Mouse (Mus musculus) left cerebral cortex, postnatal 36 days (tissue): ENCODE results near the gene Ifna5. TPM values are rescaled to one million over a fixed set of nuclear protein-coding genes. Genes with fewer than 3 reads are reported as not detected.

ENCODE experiments used
- DNase-seq, 2 experiments: peaks; one replicate each; pipeline ENCODE4 v3.0.0; 2021 to 2022; ENCODE audit warnings: low spot score in 2 of 2, mixed read lengths in 1 of 2
- intact Hi-C: fragments of 180-260 bp; cut with DNase I; formaldehyde crosslinking; loops from one replicate; pipeline ENCODE4 v1.15.1; 2025
- total RNA-seq, 2 experiments: library from RNA; stranded (reverse); gene quantifications; 2 replicates each; pipeline ENCODE4 v1.2.3; 2021

Gene Ifna5
- total RNA-seq, 2 experiments from 2014 or later, result not detected

DNA sequence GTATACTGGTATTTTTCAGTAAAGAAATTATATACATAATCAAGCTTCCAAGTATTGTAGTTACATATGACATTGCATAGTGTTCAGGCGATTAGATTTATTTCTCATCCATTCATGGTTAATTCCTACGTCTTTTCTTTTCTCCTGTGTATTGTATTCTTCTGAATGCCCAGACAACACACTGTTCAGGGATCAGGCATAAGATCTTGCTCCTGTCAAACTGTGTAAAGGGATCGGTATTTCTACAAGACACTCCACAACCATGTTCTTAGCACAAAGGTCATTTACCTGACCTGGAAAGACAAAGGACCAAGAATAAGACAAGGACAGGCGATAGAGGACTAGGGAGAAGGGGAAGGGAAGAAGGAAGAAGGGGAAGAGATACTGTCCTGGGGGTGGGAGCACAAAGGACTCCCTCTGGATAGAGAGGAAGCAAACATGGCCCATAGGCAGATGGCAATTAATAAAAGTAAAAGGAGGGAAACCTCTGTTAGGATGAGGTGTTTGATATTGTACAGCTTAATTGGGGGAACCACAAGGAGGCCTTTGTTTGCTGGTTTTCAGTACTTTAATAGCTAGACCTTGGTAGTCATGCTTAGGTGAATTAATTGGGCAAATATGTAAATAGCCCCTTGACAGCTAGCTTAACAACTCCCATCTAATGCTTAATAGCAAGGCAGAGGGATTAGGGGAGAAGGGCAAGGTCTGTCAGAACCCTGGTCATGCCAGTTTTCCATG, 15.9 kb downstream of the Ifna5 start:
- intact Hi-C loops, result no loop called here
- DNase-seq, result no peak

DNA sequence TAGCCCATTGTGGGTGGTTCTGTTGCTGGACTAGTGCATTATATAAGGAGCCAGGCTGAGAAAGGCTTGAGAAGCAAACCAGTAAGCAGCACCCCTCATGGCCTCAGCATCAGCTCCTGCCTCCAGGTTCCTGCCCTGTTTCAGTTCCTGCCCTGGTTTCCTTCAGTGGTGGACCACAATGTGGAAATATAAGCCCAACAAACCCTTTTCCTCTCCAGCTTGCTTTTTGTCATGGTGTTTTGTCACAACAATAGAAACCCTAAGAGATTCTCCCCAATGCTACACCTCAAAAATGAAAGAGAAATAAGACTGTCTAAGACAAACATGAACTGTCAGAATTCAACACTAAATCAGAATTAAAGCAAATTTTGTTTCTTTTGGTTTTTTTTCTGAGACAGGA, 23.9 kb downstream of the Ifna5 start:
- DNase-seq, result no peak
- intact Hi-C loops, result no loop called here

DNA sequence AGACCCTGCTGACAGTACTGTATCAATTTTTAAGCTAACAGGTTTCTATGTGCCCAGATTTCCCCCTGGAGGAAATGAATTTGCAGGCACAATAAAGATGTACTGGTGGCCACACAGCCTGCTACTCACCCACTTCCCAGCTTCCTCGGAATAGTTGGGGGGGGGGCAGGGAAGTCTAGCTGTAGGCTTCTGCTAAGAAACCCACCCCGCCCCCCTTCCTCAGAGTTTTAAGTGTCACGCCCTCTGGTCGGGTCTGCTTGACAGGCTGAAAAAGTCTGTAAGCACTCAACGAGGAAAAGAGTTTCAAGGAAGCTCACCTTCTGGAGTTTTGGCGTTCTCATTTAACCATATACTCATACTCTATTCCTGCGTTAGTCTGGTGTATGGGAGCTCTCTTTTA, 28.0 kb downstream of the Ifna5 start:
- intact Hi-C loops, result no loop called here
- no peak for DNase-seq

DNA sequence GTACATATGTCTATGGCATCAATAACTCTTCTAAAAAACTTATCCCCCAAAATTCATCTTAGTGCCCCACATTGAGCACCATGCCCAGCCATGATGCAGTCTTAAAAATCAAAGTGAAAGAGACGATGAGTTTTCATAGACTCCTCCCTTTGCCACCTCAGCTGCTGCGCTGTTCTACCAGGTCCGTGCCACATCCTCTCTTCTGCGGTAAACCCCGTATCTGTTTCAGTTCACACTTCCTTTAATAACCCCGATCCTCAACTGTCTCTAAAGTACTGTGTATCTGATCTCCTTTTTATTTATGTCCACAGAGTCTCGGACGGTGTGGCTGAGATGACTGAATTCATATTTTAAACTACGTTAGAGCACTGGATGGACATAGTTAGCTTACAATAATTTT, 29.3 kb downstream of the Ifna5 start:
- DNase-seq, result no peak
- intact Hi-C loops, result no loop called here

DNA sequence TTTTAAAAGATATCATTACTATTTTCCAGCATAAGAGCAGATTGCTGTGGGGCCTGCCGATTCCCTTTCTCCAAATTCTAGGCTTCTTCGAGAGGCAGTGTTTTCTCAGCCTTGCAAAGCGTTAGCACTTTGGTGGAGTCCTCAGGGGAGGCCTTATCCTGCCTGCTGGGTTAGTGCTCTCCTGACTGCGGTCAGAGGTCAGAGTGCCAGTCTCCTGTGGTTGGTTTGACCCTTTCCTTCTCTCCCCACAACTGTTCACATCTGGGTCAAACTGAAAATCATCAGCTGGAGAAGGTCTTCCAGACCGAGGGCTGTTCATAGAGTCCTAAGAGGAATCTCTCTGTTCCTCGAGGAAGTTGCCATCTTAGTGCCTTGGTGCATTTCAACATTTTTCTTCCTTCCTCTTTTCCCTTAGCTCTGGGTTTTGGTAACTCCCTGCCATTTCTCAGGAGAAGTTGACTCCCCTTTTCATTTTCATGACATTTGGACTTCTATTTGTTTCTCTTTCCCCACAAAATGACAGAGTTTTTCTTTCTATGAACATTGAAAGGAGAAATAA, 29.8 kb downstream of the Ifna5 start:
- intact Hi-C loops, result no loop called here
- no peak for DNase-seq

DNA sequence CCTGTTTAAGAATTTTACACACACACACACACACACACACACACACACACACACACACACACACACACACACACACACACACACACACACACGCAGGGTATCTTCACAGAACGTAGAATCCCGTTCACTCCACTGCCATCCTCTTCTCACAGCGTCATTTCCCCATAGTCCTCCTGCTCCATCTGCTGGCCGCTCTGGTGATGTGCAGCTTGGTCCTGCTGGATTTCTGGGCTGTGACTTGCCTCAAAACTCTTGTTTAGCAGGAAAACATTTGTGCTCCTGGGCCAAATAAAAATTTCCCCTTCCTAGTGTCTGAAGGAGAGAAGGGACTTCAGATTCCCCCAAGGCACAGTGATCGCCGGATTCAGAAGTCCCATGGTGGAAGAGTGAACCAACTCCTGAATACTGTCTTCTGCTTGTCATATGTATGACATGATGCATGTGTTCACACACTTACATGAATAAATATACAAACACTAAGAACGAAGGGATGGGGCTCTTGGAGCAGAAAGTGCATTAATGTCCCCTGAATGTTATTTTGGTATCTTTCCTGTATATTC, 32.1 kb downstream of the Ifna5 start:
- peak; percentile 65 to 69 for DNase-seq
- intact Hi-C loops, result no loop called here

DNA sequence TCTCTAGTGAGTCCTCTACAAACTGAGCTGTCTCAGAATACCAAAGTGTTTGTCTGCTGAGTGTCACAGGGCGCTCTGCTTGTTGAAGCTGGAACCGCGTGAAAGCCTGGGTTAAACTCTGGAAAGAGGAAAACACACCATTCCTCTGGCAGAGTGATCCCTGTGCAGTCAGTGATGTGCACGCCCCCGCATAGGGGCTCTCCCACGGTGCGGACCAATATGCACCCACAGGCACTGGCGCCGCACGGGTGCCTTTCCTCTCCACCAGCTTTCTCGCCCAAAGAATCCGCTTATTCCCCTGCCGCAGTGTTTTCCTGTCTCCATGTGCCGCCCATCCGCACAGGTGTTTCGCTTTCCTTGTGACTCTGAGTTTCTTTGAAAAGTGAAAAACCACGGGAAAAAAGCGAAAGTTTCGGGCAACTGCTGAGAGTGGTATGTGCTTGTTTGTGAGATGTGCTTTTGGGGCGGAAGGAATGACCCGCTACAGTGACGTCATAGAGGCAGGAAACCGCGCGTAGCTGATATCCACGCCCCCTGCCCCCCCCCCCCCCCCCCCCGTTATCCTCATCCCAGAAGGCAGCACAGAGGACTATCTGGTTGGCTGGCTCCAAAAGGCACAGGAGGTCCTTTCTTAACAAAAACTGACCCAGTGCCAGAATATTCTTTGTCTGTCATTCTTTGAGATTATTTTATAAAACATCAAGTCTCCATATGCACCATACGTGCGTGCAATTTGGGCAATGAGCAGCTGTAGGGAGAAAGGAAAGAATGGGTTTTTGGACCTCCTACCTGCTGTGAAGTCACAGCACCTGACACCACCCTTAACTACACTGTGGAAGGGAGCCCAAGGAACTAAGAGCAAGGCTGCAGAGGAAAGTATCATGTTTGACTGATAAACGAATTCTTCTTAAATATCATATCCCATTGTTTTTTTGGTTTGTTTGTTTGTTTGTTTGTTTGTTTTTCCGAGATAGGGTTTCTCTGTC, 32.9 kb downstream of the Ifna5 start:
- DNase-seq, result peak; percentile 14 to 15
- intact Hi-C loops, result no loop called here

DNA sequence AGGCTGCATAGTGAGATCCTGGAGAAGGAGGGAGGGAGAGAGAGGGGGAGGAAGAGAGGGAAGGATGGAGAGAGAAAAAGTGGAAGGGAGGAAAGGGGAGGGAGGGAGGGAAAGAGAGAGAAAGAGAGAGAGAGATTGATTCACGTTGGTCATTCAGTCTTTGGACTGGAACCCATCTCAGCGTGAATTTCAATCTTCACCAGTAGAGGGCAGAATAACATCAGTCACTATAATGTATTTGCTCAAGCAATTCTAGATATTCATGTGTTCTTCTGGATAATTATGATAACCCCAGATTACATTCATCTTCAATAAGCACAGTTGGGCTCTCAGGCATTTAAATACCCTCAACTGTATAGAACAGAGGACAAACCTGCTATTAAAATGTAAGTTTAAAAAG, 37.4 kb downstream of the Ifna5 start:
- intact Hi-C loops, result loop anchor here (1.0 to 10.0 kb wide), 2 partner anchors 257 to 652 kb away; no protein-coding TSS in a partner anchor

DNA sequence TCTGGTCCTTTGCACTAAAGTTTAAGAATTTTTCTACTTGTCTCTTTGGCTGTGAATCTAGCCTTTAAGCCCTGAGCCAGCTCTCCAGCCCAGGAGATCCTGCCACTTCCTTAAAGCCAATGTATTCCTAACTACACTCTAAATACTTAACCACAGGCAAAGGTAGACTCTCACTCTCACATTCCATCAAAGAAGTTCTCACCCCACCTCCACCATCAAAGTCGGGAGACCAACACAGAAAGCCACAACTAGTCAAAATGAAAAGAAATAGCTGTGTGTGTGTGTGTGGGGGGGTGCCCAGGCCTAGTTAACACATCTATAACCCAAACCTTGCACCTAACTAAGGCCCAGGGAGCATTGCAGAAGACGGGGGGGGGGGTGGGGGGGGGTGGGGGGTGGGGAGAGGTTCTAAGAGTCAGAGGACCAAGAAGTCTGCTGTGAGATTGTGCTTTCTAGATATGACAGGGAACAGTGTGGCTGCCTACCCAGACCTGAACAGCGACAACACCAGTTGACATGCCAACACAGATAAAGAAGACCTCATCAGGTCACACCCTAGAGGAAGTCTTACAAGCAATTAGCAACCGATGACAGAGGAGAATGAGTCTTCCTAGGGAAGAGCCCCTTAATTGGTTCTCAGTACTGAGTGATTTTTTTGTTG, 40.2 kb downstream of the Ifna5 start:
- intact Hi-C loops, result loop anchor here (10.0 kb wide), 1 partner anchor 649 kb away; no protein-coding TSS in a partner anchor
- DNase-seq, result no peak

More for the DNA sequence above, 37.4 kb downstream of the Ifna5 start:
- DNase-seq, result no peak

DNA sequence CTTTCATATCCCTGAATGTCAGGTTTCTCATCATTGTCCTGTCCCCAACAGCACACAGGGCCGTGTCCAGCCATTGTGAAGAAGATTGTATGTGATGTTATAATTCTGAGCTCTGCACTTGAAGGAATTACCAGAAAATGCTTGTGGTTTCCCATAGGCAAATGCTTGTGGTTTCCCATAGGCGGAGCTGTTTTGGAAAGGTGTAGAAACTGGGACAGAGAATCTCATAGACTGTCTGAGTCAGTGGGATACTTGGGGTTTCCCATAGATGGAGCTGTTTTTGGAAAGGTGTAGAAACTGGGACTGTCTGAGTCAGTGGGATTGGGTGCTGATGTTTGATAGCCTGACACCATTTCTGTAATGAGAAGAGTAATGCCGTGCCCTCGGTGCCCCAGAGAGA, 41.2 kb downstream of the Ifna5 start:
- DNase-seq, result no peak
- intact Hi-C loops, result loop anchor here (10.0 kb wide), 1 partner anchor 648 kb away; no protein-coding TSS in a partner anchor

DNA sequence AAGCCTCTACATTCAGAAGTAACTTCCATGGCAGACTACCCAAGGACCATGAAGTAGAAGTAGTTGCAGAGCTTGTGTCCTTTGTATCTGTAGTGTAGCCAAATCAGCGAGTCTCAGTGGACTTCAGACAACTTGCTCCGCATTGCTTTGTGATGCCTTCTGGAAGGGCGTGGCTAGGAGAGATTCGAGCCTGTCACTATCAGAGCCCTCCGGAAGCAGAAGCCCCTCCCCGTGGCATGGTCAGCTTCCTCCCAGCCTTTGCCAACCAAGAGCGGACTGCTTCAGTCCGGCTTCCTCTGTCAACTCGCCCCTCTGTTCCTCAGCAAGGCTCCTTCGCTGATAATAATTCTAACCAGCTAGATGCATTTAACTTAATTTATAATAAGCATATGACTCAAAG, 42.9 kb downstream of the Ifna5 start:
- no peak for DNase-seq
- intact Hi-C loops, result loop anchor here (10.0 kb wide), 1 partner anchor 647 kb away; no protein-coding TSS in a partner anchor

DNA sequence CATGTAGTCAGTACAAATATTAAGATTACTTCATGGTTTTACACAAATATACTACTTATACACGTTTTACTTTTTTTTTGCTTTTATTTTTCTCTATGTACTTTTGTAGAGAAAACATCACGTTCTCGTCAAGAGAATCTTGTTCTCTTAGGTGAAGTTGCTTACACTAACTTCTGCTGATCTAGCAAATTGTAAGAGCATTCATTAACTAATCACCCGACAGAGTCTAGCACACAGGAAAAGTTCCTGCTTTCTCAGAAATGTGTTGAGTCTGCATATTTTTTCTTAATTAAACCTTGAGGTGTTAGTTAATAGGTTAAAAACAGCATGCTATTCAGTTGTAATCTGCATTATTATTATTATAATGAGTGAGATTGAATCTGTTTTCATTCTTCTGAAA, 43.4 kb downstream of the Ifna5 start:
- no peak for DNase-seq
- intact Hi-C loops, result loop anchor here (10.0 kb wide), 1 partner anchor 646 kb away; no protein-coding TSS in a partner anchor

DNA sequence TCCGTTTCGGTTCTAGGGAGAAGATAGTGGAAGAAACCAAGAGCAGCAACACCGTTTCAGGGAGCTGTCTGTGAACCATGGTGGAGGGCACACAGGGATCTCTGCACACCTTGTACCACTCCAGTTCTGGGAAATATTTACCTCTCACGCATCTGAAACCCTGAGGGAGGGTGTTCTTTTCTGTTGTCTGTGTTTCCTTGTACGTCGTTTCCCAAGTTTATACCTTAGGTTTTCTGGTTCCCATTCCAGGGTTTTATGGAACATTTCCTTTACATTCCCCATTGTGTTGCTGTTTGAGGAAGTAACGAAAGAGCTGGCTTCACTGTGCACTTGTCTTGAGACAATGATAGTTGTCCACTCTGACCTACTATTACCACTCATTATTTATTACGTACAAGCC, 44.8 kb downstream of the Ifna5 start, which contains the start of gene Ifne:
Gene Ifne, minus strand, starts transcription at position 101 of the 400 bp plus-strand sequence.
- intact Hi-C loops, result no loop called here
- DNase-seq, result no peak

Other genes starting within 250 kb of the Ifna5 start
- gene Ifna9, start 243.1 kb upstream of the Ifna5 start, total RNA-seq, result not detected
- gene Ifna12, start 232.1 kb upstream of the Ifna5 start, total RNA-seq, result not detected
- gene C87499, start 201.1 kb upstream of the Ifna5 start, total RNA-seq, result not detected
- not detected for gene Ifna13, start 191.1 kb upstream of the Ifna5 start, total RNA-seq
- not detected for gene Ifna16, start 158.6 kb upstream of the Ifna5 start, total RNA-seq
- gene Ifna2, start 151.6 kb upstream of the Ifna5 start, total RNA-seq, result not detected
- gene Ifnab, start 144.2 kb upstream of the Ifna5 start, total RNA-seq, result not detected
- gene Gm26566, start 113.7 kb upstream of the Ifna5 start, total RNA-seq, result 1 to 10 TPM in 1 of 2 experiments, under 1 TPM in 1; 0.66 to 1.5 TPM
- gene Klhl9, start 113.1 kb upstream of the Ifna5 start, total RNA-seq, result 100 to 1,000 TPM in 1 of 2 experiments, 10 to 100 TPM in 1; 92.7 to 101 TPM
- not detected for gene Gm13271, start 80.7 kb upstream of the Ifna5 start, total RNA-seq
- not detected for gene Gm13283, start 75.4 kb upstream of the Ifna5 start, total RNA-seq
- not detected for gene Gm13290, start 61.7 kb upstream of the Ifna5 start, total RNA-seq
- not detected for gene Gm13289, start 58.6 kb upstream of the Ifna5 start, total RNA-seq
- not detected for gene Gm13272, start 55.7 kb upstream of the Ifna5 start, total RNA-seq
- gene Ifnz, start 53.4 kb upstream of the Ifna5 start, total RNA-seq, result not detected
- gene Gm13276, start 49.8 kb upstream of the Ifna5 start, total RNA-seq, result not detected
- not detected for gene Gm13277, start 46.9 kb upstream of the Ifna5 start, total RNA-seq
- not detected for gene Gm13278, start 44.0 kb upstream of the Ifna5 start, total RNA-seq
- gene Gm13275, start 41.0 kb upstream of the Ifna5 start, total RNA-seq, result not detected
- gene Gm13279, start 38.1 kb upstream of the Ifna5 start, total RNA-seq, result not detected
- gene Gm13285, start 35.9 kb upstream of the Ifna5 start, total RNA-seq, result not detected
- gene Gm13287, start 32.3 kb upstream of the Ifna5 start, total RNA-seq, result not detected
- not detected for gene Gm13288, start 30.0 kb upstream of the Ifna5 start, total RNA-seq
- gene Ifna7, start 19.3 kb upstream of the Ifna5 start, total RNA-seq, result not detected
- gene Ifna11, start 15.6 kb upstream of the Ifna5 start, total RNA-seq, result not detected
- gene Ifna6, start 8.1 kb upstream of the Ifna5 start, total RNA-seq, result not detected
- not detected for gene Ifna4, start 6.3 kb downstream of the Ifna5 start, total RNA-seq
- not detected for gene Ifna1, start 14.6 kb downstream of the Ifna5 start, total RNA-seq
- gene Ifne, start 44.7 kb downstream of the Ifna5 start, total RNA-seq, result not detected